Mouse (Mus musculus) gastrocnemius, postnatal 36 days (tissue): ENCODE data around the gene Hdac11. TPM values are rescaled to one million over a fixed set of nuclear protein-coding genes. Genes with fewer than 3 reads are reported as not detected.

ENCODE experiments used
- DNase-seq, 2 experiments: peaks; one replicate each; pipeline ENCODE4 v3.0.0; 2022
- intact Hi-C: fragments of 180-260 bp; cut with DNase I; formaldehyde crosslinking; loops from one replicate; pipeline ENCODE4 v1.15.1; 2025
- total RNA-seq, 2 experiments: library from RNA; stranded (reverse); gene quantifications; 2 replicates each; pipeline ENCODE4 v1.2.3; 2021

Gene Hdac11
- total RNA-seq, 2 experiments from 2014 or later: 3.7 to 4.0 TPM

- intact Hi-C loops: loop anchor here (2.0 kb wide), 1 partner anchor 116 kb away; no protein-coding TSS in a partner anchor
- no peak for DNase-seq
Observed at GRCm38 (mm10) chr6:91164584-91164983, 8.1 kb downstream of the Hdac11 start.

- DNase-seq: peak; percentile 42 to 53
- intact Hi-C loops: loop anchor here (2.0 kb wide), 1 partner anchor 116 kb away; no protein-coding TSS in a partner anchor
Observed at GRCm38 (mm10) chr6:91165210-91165609, 8.7 kb downstream of the Hdac11 start.

GRCm38 (mm10) chr6:91167828-91168227 lies 11.4 kb downstream of the Hdac11 start:
- intact Hi-C loops: no loop called here
- no peak for DNase-seq

- DNase-seq: no peak
- intact Hi-C loops: no loop called here
Observed at GRCm38 (mm10) chr6:91169129-91169528, 12.7 kb downstream of the Hdac11 start.

- DNase-seq: no peak
- intact Hi-C loops: loop anchor here (5.0 kb wide), 1 partner anchor 241 kb away; the partner anchor contains the start of gene Wnt7a
Observed at GRCm38 (mm10) chr6:91171396-91171895, 15.0 kb downstream of the Hdac11 start.

GRCm38 (mm10) chr6:91172381-91172780 lies 15.9 kb downstream of the Hdac11 start:
- intact Hi-C loops: loop anchor here (2.0 to 5.0 kb wide), 2 partner anchors 108 to 240 kb away; partner anchors contain the start of gene Wnt7a
- DNase-seq: no peak

- intact Hi-C loops: loop anchor here (2.0 to 5.0 kb wide), 2 partner anchors 107 to 239 kb away; partner anchors contain the start of gene Wnt7a
- DNase-seq: peak; percentile 58 to 76
Observed at GRCm38 (mm10) chr6:91173221-91173880, 16.9 kb downstream of the Hdac11 start.

- intact Hi-C loops: loop anchor here (5.0 kb wide), 1 partner anchor 238 kb away; the partner anchor contains the start of gene Wnt7a
Observed at GRCm38 (mm10) chr6:91174211-91174610, 17.7 kb downstream of the Hdac11 start.

GRCm38 (mm10) chr6:91180767-91181171 lies 24.3 kb downstream of the Hdac11 start:
- DNase-seq: peak in 1 of 2 experiments; percentile 47
- intact Hi-C loops: no loop called here

More at GRCm38 (mm10) chr6:91174211-91174610, 17.7 kb downstream of the Hdac11 start:
- DNase-seq: no peak

GRCm38 (mm10) chr6:91181320-91181719 lies 24.9 kb downstream of the Hdac11 start:
- intact Hi-C loops: no loop called here
- DNase-seq: peak; percentile 92

GRCm38 (mm10) chr6:91182075-91182490 lies 25.6 kb downstream of the Hdac11 start:
- no peak for DNase-seq
- intact Hi-C loops: no loop called here

- intact Hi-C loops: no loop called here
Observed at GRCm38 (mm10) chr6:91183041-91183440, 26.6 kb downstream of the Hdac11 start.

GRCm38 (mm10) chr6:91183980-91184379 lies 27.5 kb downstream of the Hdac11 start:
- DNase-seq: peak; percentile 41 to 59
- intact Hi-C loops: no loop called here

More at GRCm38 (mm10) chr6:91183041-91183440, 26.6 kb downstream of the Hdac11 start:
- DNase-seq: no peak

GRCm38 (mm10) chr6:91184776-91185175 lies 28.3 kb downstream of the Hdac11 start:
- peak in 1 of 2 experiments; percentile 28 for DNase-seq
- intact Hi-C loops: no loop called here

GRCm38 (mm10) chr6:91185502-91185901 lies 29.0 kb downstream of the Hdac11 start:
- peak; percentile 65 to 87 for DNase-seq
- intact Hi-C loops: no loop called here

- intact Hi-C loops: no loop called here
Observed at GRCm38 (mm10) chr6:91186161-91186931, 29.9 kb downstream of the Hdac11 start.

GRCm38 (mm10) chr6:91186934-91187333 lies 30.5 kb downstream of the Hdac11 start:
- intact Hi-C loops: no loop called here
- no peak for DNase-seq

More at GRCm38 (mm10) chr6:91186161-91186931, 29.9 kb downstream of the Hdac11 start:
- DNase-seq: no peak

- DNase-seq: no peak
- intact Hi-C loops: no loop called here
Observed at GRCm38 (mm10) chr6:91187871-91188270, 31.4 kb downstream of the Hdac11 start.

GRCm38 (mm10) chr6:91189971-91190370 lies 33.5 kb downstream of the Hdac11 start:
- no peak for DNase-seq
- intact Hi-C loops: no loop called here

- intact Hi-C loops: no loop called here
- no peak for DNase-seq
Observed at GRCm38 (mm10) chr6:91191465-91191864, 35.0 kb downstream of the Hdac11 start.

- no peak for DNase-seq
- intact Hi-C loops: no loop called here
Observed at GRCm38 (mm10) chr6:91192421-91192820, 36.0 kb downstream of the Hdac11 start.
